Mouse (Mus musculus) CH12.LX (cell line): ENCODE results near the gene Pld1. TPM values are rescaled to one million over a fixed set of nuclear protein-coding genes. Genes with fewer than 3 reads are reported as not detected.

ENCODE experiments used
- DNase-seq: peaks from one replicate; pipeline ENCODE4 v3.0.0-alpha.2; 2013; ENCODE audit errors: extremely low read depth
- H3K27ac ChIP-seq: 2 replicates; pipeline ENCODE4 v1.5.1; 2012; ENCODE audit warnings: low read depth, mild to moderate bottlenecking, control low read depth, moderate library complexity; ENCODE audit not compliant: insufficient read depth
- H3K27me3 ChIP-seq: replicated peaks from 2 replicates; pipeline ENCODE3; 2012; ENCODE audit warnings: inconsistent platforms
- H3K36me3 ChIP-seq, 2 experiments: replicated peaks in 1 of 2; 2 replicates each; pipeline versions ENCODE3 to v1.6.1; 2012; ENCODE audit warnings: inconsistent platforms in 1 of 2, low read length in 1 of 2, mild to moderate bottlenecking in 1 of 2, mixed read lengths in 1 of 2, moderate library complexity in 1 of 2; ENCODE audit not compliant: control insufficient read depth in 1 of 2, insufficient read depth in 1 of 2
- H3K4me1 ChIP-seq, 2 experiments: 2 replicates each; pipeline ENCODE4 v1.6.1; 2012; ENCODE audit warnings: inconsistent platforms in 1 of 2, moderate library complexity in 1 of 2; ENCODE audit not compliant: insufficient read depth in 2 of 2, control insufficient read depth in 1 of 2
- H3K4me2 ChIP-seq: 2 replicates; pipeline ENCODE4 v1.6.1; 2012; ENCODE audit warnings: low read depth, mild to moderate bottlenecking, control low read depth; ENCODE audit not compliant: poor library complexity, insufficient read depth, severe bottlenecking
- H3K4me3 ChIP-seq, 3 experiments: fragments of 150-350 bp in 1 of 3; sonication (generic) in 1 of 3; replicated peaks in 1 of 3; 2 replicates each; pipeline versions ENCODE3 to v1.5.1; 2011 to 2012; ENCODE audit warnings: low read depth in 2 of 3, low read length in 2 of 3, mild to moderate bottlenecking in 2 of 3, moderate library complexity in 2 of 3, control low read depth in 1 of 3, improper control_type of control experiment in 1 of 3, inconsistent platforms in 1 of 3, mixed read lengths in 1 of 3; ENCODE audit not compliant: poor library complexity in 1 of 3
- H3K79me2 ChIP-seq: replicated peaks from 2 replicates; pipeline ENCODE4 v1.6.1; 2012; ENCODE audit warnings: mild to moderate bottlenecking, moderate library complexity; ENCODE audit not compliant: control insufficient read depth, poor library complexity, insufficient read depth, severe bottlenecking; ENCODE audit errors: extremely low read depth
- H3K9ac ChIP-seq: 2 replicates; pipeline ENCODE4 v1.6.1; 2012; ENCODE audit warnings: low read depth, mild to moderate bottlenecking, control low read depth, moderate library complexity; ENCODE audit not compliant: insufficient read depth
- H3K9me3 ChIP-seq: replicated peaks from 2 replicates; pipeline ENCODE3; 2012; ENCODE audit warnings: low read length, inconsistent platforms, mixed read lengths
- CHD1 ChIP-seq: IDR thresholded peaks from 2 replicates; pipeline ENCODE4 v1.6.1; 2012; ENCODE audit warnings: low read depth, low read length, improper control_type of control experiment, inconsistent platforms
- CTCF ChIP-seq, 2 experiments: IDR thresholded peaks in 1 of 2; conservative IDR thresholded peaks in 1 of 2; 2 replicates each; pipeline ENCODE4 v1.5.1; 2011 to 2012; ENCODE audit warnings: low read depth in 2 of 2, low read length in 2 of 2, improper control_type of control experiment in 1 of 2, inconsistent platforms in 1 of 2, mild to moderate bottlenecking in 1 of 2, moderate library complexity in 1 of 2
- E2F4 ChIP-seq: IDR thresholded peaks from 2 replicates; pipeline ENCODE4 v1.6.1; 2011; ENCODE audit warnings: low read depth, low read length, improper control_type of control experiment; ENCODE audit not compliant: insufficient replicate concordance
- ELF1 ChIP-seq: IDR thresholded peaks from 2 replicates; pipeline ENCODE4 v1.6.1; 2014; ENCODE audit warnings: low read depth, mild to moderate bottlenecking, inconsistent platforms, low read length, improper control_type of control experiment
- EP300 ChIP-seq: IDR thresholded peaks from 2 replicates; pipeline ENCODE4 v1.6.1; 2011; ENCODE audit warnings: low read length, improper control_type of control experiment
- GABPA ChIP-seq: IDR thresholded peaks from 2 replicates; pipeline ENCODE4 v1.6.1; 2012; ENCODE audit warnings: low read depth, low read length, improper control_type of control experiment, inconsistent platforms; ENCODE audit not compliant: insufficient replicate concordance
- IRF4 ChIP-seq: IDR thresholded peaks from 2 replicates; pipeline ENCODE4 v1.6.1; 2014; ENCODE audit warnings: low read depth, mild to moderate bottlenecking, inconsistent platforms, low read length, improper control_type of control experiment
- JUN ChIP-seq: IDR thresholded peaks from 2 replicates; pipeline ENCODE4 v1.6.1; 2011; ENCODE audit warnings: low read depth, mild to moderate bottlenecking, low read length, improper control_type of control experiment, moderate library complexity; ENCODE audit not compliant: insufficient read depth
- JUND ChIP-seq: conservative IDR thresholded peaks from 2 replicates; pipeline ENCODE4 v1.6.1; 2011; ENCODE audit warnings: low read depth, low read length, improper control_type of control experiment
- MAFK ChIP-seq: IDR thresholded peaks from 2 replicates; pipeline ENCODE4 v1.6.1; 2011; ENCODE audit warnings: low read length, improper control_type of control experiment; ENCODE audit not compliant: insufficient replicate concordance
- MAZ ChIP-seq: IDR thresholded peaks from 2 replicates; pipeline ENCODE4 v1.6.1; 2012; ENCODE audit warnings: low read depth, mild to moderate bottlenecking, inconsistent platforms, low read length, improper control_type of control experiment, moderate library complexity
- MEF2A ChIP-seq: IDR thresholded peaks from 2 replicates; pipeline ENCODE4 v1.6.1; 2014; ENCODE audit warnings: low read depth, mild to moderate bottlenecking, inconsistent platforms, low read length, improper control_type of control experiment, borderline replicate concordance
- NELFE ChIP-seq: IDR thresholded peaks from 2 replicates; pipeline ENCODE4 v1.6.1; 2011; ENCODE audit warnings: low read depth, low read length, improper control_type of control experiment
- PAX5 ChIP-seq: IDR thresholded peaks from 2 replicates; pipeline ENCODE4 v1.6.1; 2012; ENCODE audit warnings: low read length, inconsistent platforms, mixed read lengths
- POLR2AphosphoS2 ChIP-seq: IDR thresholded peaks from 2 replicates; pipeline ENCODE4 v1.6.1; 2011; ENCODE audit warnings: low read depth, low read length, improper control_type of control experiment
- RAD21 ChIP-seq: IDR thresholded peaks from 2 replicates; pipeline ENCODE4 v1.6.1; 2011; ENCODE audit warnings: low read depth, mild to moderate bottlenecking, low read length, improper control_type of control experiment, moderate library complexity
- TCF12 ChIP-seq: IDR thresholded peaks from 2 replicates; pipeline ENCODE4 v1.6.1; 2014; ENCODE audit warnings: low read depth, mild to moderate bottlenecking, inconsistent platforms, low read length, improper control_type of control experiment
- UBTF ChIP-seq: IDR thresholded peaks from 2 replicates; pipeline ENCODE4 v1.6.1; 2012; ENCODE audit warnings: low read depth, mild to moderate bottlenecking, inconsistent platforms, low read length, improper control_type of control experiment, moderate library complexity
- dilution Hi-C: fragments of 300-500 bp; cut with MboI; formaldehyde crosslinking; loops from 2 replicates; pipeline ENCODE4 v1.14.3; 2020; ENCODE audit warnings: low sequenced_read_pairs; ENCODE audit not compliant: extremely low pct_unique_long_range_greater_than_20kb, extremely low pct_ligation_motif_present
- in situ Hi-C: fragments of 300-500 bp; cut with MboI; formaldehyde crosslinking; loops from 3 replicates; pipeline ENCODE4 v1.14.3; 2019; ENCODE audit warnings: low sequenced_read_pairs, low pct_ligation_motif_present, low pct_unique_long_range_greater_than_20kb, mixed read lengths
- polyA plus RNA-seq: library from polyadenylated mRNA; unstranded; fragments of >175 nt; gene quantifications from 2 replicates; pipeline ENCODE4 v1.2.1, GENCODE M21; 2012; ENCODE audit warnings: low read depth; ENCODE audit not compliant: insufficient read length
- total RNA-seq, 2 experiments: library from RNA; depleted of rRNA; stranded (reverse); fragments of 300-350 nt in 1 of 2; fragments of >200 nt in 1 of 2; gene quantifications; 2 replicates each; pipeline ENCODE4 v1.2.3; 2012 to 2014

Pld1 gene
- total and polyA plus RNA-seq, 3 experiments = not detected

- H3K9ac ChIP-seq = no peak overlapping the region
- H3K36me3 ChIP-seq = no peaks in the 10 kb centered on the region
- DNase-seq = no peak
- no peak overlapping the region for H3K4me2 ChIP-seq
- in situ Hi-C loops = no loop called here
- H3K27me3 ChIP-seq = no peaks in the 10 kb centered on the region
- no peak overlapping the region for H3K27ac ChIP-seq
- no peaks in the 10 kb centered on the region for H3K4me1 ChIP-seq
- H3K9me3 ChIP-seq = peaks cover 68% of the 10 kb centered on the region
- dilution Hi-C loops = no loop called here
- H3K79me2 ChIP-seq = no peaks in the 10 kb centered on the region
- TF ChIP-seq PAX5 (no peak), MEF2A (no peak), RAD21 (no peak), IRF4 (no peak), CHD1 (no peak), GABPA (no peak), E2F4 (no peak), MAFK (no peak)
- H3K4me3 ChIP-seq = no peak overlapping the region
Observed at GRCm38 (mm10) chr3:28030860-28031259, 92.4 kb downstream of the Pld1 start.

- dilution Hi-C loops (no loop called here), in situ Hi-C loops (no loop called here)
- H3K4me3 ChIP-seq = no peak overlapping the region
- no peak for TF ChIP-seq MEF2A
- no peak for TF ChIP-seq JUN
- no peak for TF ChIP-seq CTCF (conservative IDR thresholded peaks at IDR 0.05 in 1 of 2, IDR thresholded peaks at IDR 0.05 in 1 of 2; ENCODE audit: low read depth in 2 of 2, low read length in 2 of 2)
- TF ChIP-seq POLR2AphosphoS2 = no peak
- no peak for TF ChIP-seq EP300
- TF ChIP-seq PAX5 = no peak
- no peak for TF ChIP-seq UBTF
- no peak for TF ChIP-seq JUND
- no peak for TF ChIP-seq ELF1
- TF ChIP-seq MAZ = no peak
- TF ChIP-seq NELFE = no peak
- TF ChIP-seq TCF12 = no peak
- no peak overlapping the region for H3K9ac ChIP-seq
- DNase-seq = no peak
- no peaks in the 10 kb centered on the region for H3K4me1 ChIP-seq
- H3K4me2 ChIP-seq = no peak overlapping the region
- no peaks in the 10 kb centered on the region for H3K79me2 ChIP-seq
- H3K27ac ChIP-seq = no peak overlapping the region
- H3K36me3 ChIP-seq = no peaks in the 10 kb centered on the region
- H3K9me3 ChIP-seq = peaks cover 69% of the 10 kb centered on the region
- no peaks in the 10 kb centered on the region for H3K27me3 ChIP-seq
Observed at GRCm38 (mm10) chr3:28031643-28032243, 93.2 kb downstream of the Pld1 start.
